Mouse (Mus musculus): ENCODE measurements at regions not wholly inside any gene's neighbourhood (a gene's known extent, or its start where the extent isn't known, plus 50 kb on each side); places are given as distances from the start of the nearest gene placed in this dataset.
A peak's percentile ranks its signal among the peaks of the same experiment; 100 is the strongest.

DNA sequence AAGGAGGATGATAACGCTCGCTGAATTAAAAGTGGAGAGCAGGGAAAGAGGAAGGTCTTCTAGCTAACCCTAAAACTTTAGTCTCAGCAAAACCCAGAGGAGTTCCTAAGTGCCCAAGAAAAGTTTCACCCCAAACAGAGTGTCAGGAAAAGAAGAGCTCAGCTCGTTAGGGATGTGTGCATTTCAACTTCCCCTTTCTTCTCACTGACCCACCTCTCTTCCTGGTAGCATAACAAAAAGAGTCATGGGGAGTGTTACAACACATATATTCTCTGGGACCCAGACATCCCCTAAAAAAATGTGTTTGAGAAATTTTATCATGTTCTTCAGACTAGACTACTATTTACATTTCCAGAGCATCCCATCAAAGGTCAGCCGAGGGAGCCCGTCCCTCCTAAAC, 432.6 kb downstream of the Mctp2 start:
- no peak for ATAC-seq
- no peaks in the 10 kb centered on the region for H3K9me3 ChIP-seq (replicated peaks; ENCODE audit: control insufficient read depth, low read length, poor library complexity, severe bottlenecking)
- H3K27ac ChIP-seq (ENCODE audit: low read length) = no peak overlapping the region
- H3K4me1 ChIP-seq (ENCODE audit: control insufficient read depth, insufficient read depth, low read length) = no peaks in the 10 kb centered on the region
- 91% methylated on average over 5 of the region's 5 CpGs for WGBS
- H3K27me3 ChIP-seq (ENCODE audit: control insufficient read depth, insufficient read depth, low read depth, low read length) = no peaks in the 10 kb centered on the region
- no peaks in the 10 kb centered on the region for H3K36me3 ChIP-seq (ENCODE audit: control insufficient read depth, insufficient read depth, low read length)
- H3K9ac ChIP-seq (ENCODE audit: low read depth, low read length) = no peak overlapping the region
- H3K4me2 ChIP-seq (ENCODE audit: low read length) = no peak overlapping the region
- H3K4me3 ChIP-seq (ENCODE audit: low read depth, low read length) = no peak overlapping the region

DNA sequence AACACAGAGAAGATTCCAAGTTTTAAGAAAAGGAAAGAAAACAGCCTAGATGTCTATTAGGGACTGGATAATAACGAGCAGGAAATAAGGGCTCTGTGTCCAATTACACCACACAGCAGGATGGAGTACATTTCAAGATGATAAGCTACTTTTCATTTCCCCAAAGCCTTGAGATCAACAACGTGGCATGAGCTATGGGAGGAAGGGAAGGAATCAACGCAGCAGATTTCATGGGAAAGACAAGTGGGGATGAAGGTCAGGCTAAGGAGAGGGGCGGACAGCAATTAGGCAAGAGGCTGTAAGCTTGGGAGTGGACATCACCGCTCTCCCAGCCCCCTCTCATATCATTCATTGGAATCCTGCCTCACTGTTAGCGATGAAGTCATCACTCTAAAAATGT, 433.5 kb downstream of the Mctp2 start:
- Histone ChIP-seq H3K36me3 (ENCODE audit: control insufficient read depth, insufficient read depth, low read length) (no peaks in the 10 kb centered on the region), H3K4me3 (ENCODE audit: low read depth, low read length) (no peak overlapping the region), H3K9ac (ENCODE audit: low read depth, low read length) (no peak overlapping the region), H3K27me3 (ENCODE audit: control insufficient read depth, insufficient read depth, low read depth, low read length) (peaks cover 3% of the 10 kb centered on the region; the same call in 1 of the 2 replicates), H3K27ac (ENCODE audit: low read length) (no peak overlapping the region), H3K9me3 (replicated peaks; ENCODE audit: control insufficient read depth, low read length, poor library complexity, severe bottlenecking) (no peaks in the 10 kb centered on the region), H3K4me1 (ENCODE audit: control insufficient read depth, insufficient read depth, low read length) (no peaks in the 10 kb centered on the region), H3K4me2 (ENCODE audit: low read length) (no peak overlapping the region)
- ATAC-seq = no peak
- 75% methylated on average over 6 of the region's 6 CpGs for WGBS

GRCm38 (mm10) chr7:71867090-71867489, 439.3 kb downstream of the Mctp2 start:
- Histone ChIP-seq H3K27me3 (ENCODE audit: control insufficient read depth, insufficient read depth, low read depth, low read length) (peaks cover 3% of the 10 kb centered on the region; the same call in 1 of the 2 replicates), H3K4me2 (ENCODE audit: low read length) (no peak overlapping the region), H3K9me3 (replicated peaks; ENCODE audit: control insufficient read depth, low read length, poor library complexity, severe bottlenecking) (no peaks in the 10 kb centered on the region), H3K36me3 (ENCODE audit: control insufficient read depth, insufficient read depth, low read length) (no peaks in the 10 kb centered on the region), H3K4me1 (ENCODE audit: control insufficient read depth, insufficient read depth, low read length) (peaks cover 5% of the 10 kb centered on the region; the same call in 1 of the 2 replicates), H3K27ac (ENCODE audit: low read length) (no peak overlapping the region), H3K4me3 (ENCODE audit: low read depth, low read length) (no peak overlapping the region), H3K9ac (ENCODE audit: low read depth, low read length) (no peak overlapping the region)
- peak; percentile 51; the same call in 1 of the 2 replicates for ATAC-seq
- 18% methylated on average over 3 of the region's 3 CpGs for WGBS

- Histone ChIP-seq H3K27ac (ENCODE audit: low read length) (no peak overlapping the region), H3K4me3 (ENCODE audit: low read depth, low read length) (no peak overlapping the region), H3K9ac (ENCODE audit: low read depth, low read length) (no peak overlapping the region), H3K9me3 (replicated peaks; ENCODE audit: control insufficient read depth, low read length, poor library complexity, severe bottlenecking) (no peaks in the 10 kb centered on the region), H3K36me3 (ENCODE audit: control insufficient read depth, insufficient read depth, low read length) (no peaks in the 10 kb centered on the region), H3K27me3 (ENCODE audit: control insufficient read depth, insufficient read depth, low read depth, low read length) (peaks cover 3% of the 10 kb centered on the region; the same call in 1 of the 2 replicates), H3K4me2 (ENCODE audit: low read length) (peak overlapping the region; percentile 25), H3K4me1 (ENCODE audit: control insufficient read depth, insufficient read depth, low read length) (peaks cover 5% of the 10 kb centered on the region; the same call in 1 of the 2 replicates)
- 0 out of 2 replicates have a peak, but pooled peaks have one; percentile 17 for ATAC-seq
- 5% methylated on average over 15 of the region's 15 CpGs for WGBS
Observed at GRCm38 (mm10) chr7:71865371-71866166, 440.8 kb downstream of the Mctp2 start.

GRCm38 (mm10) chr7:71852864-71853263, 453.5 kb downstream of the Mctp2 start:
- no peak for ATAC-seq
- H3K4me1 ChIP-seq (ENCODE audit: control insufficient read depth, insufficient read depth, low read length) = no peaks in the 10 kb centered on the region
- WGBS = 81% methylated on average over 3 of the region's 3 CpGs
- H3K36me3 ChIP-seq (ENCODE audit: control insufficient read depth, insufficient read depth, low read length) = no peaks in the 10 kb centered on the region
- no peak overlapping the region for H3K27ac ChIP-seq (ENCODE audit: low read length)
- no peaks in the 10 kb centered on the region for H3K9me3 ChIP-seq (replicated peaks; ENCODE audit: control insufficient read depth, low read length, poor library complexity, severe bottlenecking)
- H3K27me3 ChIP-seq (ENCODE audit: control insufficient read depth, insufficient read depth, low read depth, low read length) = no peaks in the 10 kb centered on the region
- no peak overlapping the region for H3K4me2 ChIP-seq (ENCODE audit: low read length)
- H3K9ac ChIP-seq (ENCODE audit: low read depth, low read length) = no peak overlapping the region
- no peak overlapping the region for H3K4me3 ChIP-seq (ENCODE audit: low read depth, low read length)

DNA sequence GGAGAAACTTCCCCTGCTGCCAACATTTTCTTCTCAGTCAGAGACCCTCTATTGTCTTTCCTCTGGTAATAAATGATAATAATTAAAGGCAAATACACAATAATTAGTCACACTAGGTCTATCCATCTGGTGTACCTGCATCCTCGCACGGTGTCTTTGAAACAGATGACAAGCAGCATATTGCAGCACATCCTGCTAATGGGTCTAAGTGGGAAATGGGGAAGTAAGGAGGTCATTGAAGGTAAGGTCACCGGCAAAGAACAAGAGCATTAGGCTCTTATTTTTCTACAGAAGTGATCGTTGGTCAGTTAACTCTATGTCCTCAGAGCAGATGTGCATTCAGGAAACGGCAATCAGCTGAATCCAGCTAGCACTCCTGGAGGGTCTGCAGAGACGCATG, 457.2 kb downstream of the Mctp2 start:
- no peaks in the 10 kb centered on the region for H3K9me3 ChIP-seq (replicated peaks; ENCODE audit: control insufficient read depth, low read length, poor library complexity, severe bottlenecking)
- H3K27ac ChIP-seq (ENCODE audit: low read length) = no peak overlapping the region
- H3K4me3 ChIP-seq (ENCODE audit: low read depth, low read length) = no peak overlapping the region
- no peak overlapping the region for H3K9ac ChIP-seq (ENCODE audit: low read depth, low read length)
- H3K36me3 ChIP-seq (ENCODE audit: control insufficient read depth, insufficient read depth, low read length) = no peaks in the 10 kb centered on the region
- no peaks in the 10 kb centered on the region for H3K27me3 ChIP-seq (ENCODE audit: control insufficient read depth, insufficient read depth, low read depth, low read length)
- H3K4me1 ChIP-seq (ENCODE audit: control insufficient read depth, insufficient read depth, low read length) = no peaks in the 10 kb centered on the region
- WGBS = 85% methylated on average over 6 of the region's 6 CpGs
- ATAC-seq = no peak
- no peak overlapping the region for H3K4me2 ChIP-seq (ENCODE audit: low read length)

DNA sequence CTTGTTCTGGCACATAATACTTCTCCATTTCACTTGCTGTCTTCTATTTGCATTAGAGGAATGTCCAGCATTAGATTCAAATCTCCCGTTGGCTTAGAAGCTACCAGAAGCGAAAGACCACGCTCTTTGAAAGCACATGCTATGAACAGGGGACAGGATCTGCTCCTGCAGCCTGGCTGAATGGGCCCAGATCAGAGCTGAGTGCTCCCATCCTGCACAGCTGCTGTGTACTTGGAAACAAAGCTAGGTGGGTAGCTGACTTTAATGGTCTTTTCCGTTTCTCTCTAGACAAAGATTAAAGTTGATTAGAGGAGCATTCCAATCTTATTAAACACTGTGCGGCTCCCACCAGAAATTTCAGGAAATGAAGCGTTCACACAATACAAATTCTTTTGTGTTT, 468.6 kb downstream of the Mctp2 start:
- Histone ChIP-seq H3K9ac (ENCODE audit: low read depth, low read length) (no peak overlapping the region), H3K4me2 (ENCODE audit: low read length) (no peak overlapping the region)
- 71% methylated on average over 6 of the region's 6 CpGs for WGBS

DNA sequence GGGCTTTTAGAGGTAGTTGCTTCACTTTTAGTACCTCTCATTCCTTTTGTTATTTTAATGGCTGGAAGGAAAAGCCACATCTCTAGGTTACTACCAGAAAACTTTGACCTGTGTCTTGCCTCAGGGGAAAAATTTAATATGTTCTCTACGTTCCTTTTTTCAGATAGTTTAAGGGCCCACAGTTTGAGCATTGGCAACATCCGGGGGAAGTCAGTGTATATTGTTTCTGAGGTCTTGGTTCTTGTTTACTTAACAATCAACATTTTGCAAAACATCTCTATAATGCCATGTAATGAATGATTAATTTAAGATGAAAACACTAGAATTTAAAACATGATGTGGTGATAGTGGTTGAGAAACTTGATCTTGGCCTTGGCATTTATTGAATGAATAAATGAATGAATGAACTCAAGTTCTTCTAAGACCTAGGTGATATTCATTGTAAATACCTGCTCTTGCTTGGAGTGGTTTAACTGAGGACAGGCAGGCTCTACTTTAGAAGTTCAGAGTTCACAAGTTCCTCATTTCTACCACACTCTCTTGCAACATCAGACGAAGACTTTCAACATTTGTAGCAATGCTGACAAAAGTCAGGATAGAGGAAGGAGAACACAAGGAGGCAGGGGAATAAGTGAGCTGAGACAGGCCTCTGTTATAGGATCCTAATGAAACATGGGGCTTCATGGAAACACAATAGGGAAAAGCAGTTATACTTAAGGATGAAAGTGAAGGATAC, 474.4 kb downstream of the Mctp2 start:
- no peak overlapping the region for H3K4me3 ChIP-seq (ENCODE audit: low read depth, low read length)
- 89% methylated on average over 3 of the region's 3 CpGs for WGBS
- H3K4me1 ChIP-seq (ENCODE audit: control insufficient read depth, insufficient read depth, low read length) = no peaks in the 10 kb centered on the region
- H3K27ac ChIP-seq (ENCODE audit: low read length) = no peak overlapping the region
- H3K9me3 ChIP-seq (replicated peaks; ENCODE audit: control insufficient read depth, low read length, poor library complexity, severe bottlenecking) = no peaks in the 10 kb centered on the region
- H3K9ac ChIP-seq (ENCODE audit: low read depth, low read length) = no peak overlapping the region
- no peak for ATAC-seq
- H3K27me3 ChIP-seq (ENCODE audit: control insufficient read depth, insufficient read depth, low read depth, low read length) = no peaks in the 10 kb centered on the region
- H3K4me2 ChIP-seq (ENCODE audit: low read length) = no peak overlapping the region
- H3K36me3 ChIP-seq (ENCODE audit: control insufficient read depth, insufficient read depth, low read length) = no peaks in the 10 kb centered on the region

More for the DNA sequence above, 468.6 kb downstream of the Mctp2 start:
- H3K27me3 ChIP-seq (ENCODE audit: control insufficient read depth, insufficient read depth, low read depth, low read length) = no peaks in the 10 kb centered on the region
- no peak for ATAC-seq
- H3K4me3 ChIP-seq (ENCODE audit: low read depth, low read length) = no peak overlapping the region
- H3K9me3 ChIP-seq (replicated peaks; ENCODE audit: control insufficient read depth, low read length, poor library complexity, severe bottlenecking) = no peaks in the 10 kb centered on the region
- no peak overlapping the region for H3K27ac ChIP-seq (ENCODE audit: low read length)
- no peaks in the 10 kb centered on the region for H3K4me1 ChIP-seq (ENCODE audit: control insufficient read depth, insufficient read depth, low read length)
- H3K36me3 ChIP-seq (ENCODE audit: control insufficient read depth, insufficient read depth, low read length) = no peaks in the 10 kb centered on the region

DNA sequence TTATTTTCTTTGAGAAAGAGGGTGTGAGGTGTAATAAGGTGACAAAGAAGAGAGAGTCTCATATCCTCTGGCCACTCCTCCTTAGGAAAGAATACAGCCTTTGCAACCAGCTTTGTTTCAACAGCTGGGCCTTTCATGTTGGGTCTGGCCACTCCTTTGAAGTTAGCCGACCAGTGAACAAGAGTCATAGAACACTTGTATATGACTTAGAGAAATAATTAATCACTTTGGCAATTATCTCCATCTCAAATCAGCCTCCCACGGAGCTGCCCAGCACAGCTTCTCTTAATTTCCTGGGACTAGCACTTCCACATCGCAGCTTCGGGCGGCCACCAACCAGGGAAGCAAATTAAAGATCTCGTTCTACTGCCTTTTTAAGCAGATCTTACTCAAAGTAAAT, 476.8 kb downstream of the Mctp2 start:
- no peak for ATAC-seq
- WGBS = 65% methylated on average over 6 of the region's 6 CpGs
- H3K27me3 ChIP-seq (ENCODE audit: control insufficient read depth, insufficient read depth, low read depth, low read length) = no peaks in the 10 kb centered on the region
- no peak overlapping the region for H3K4me2 ChIP-seq (ENCODE audit: low read length)
- no peaks in the 10 kb centered on the region for H3K4me1 ChIP-seq (ENCODE audit: control insufficient read depth, insufficient read depth, low read length)
- H3K9ac ChIP-seq (ENCODE audit: low read depth, low read length) = no peak overlapping the region
- H3K4me3 ChIP-seq (ENCODE audit: low read depth, low read length) = no peak overlapping the region
- H3K36me3 ChIP-seq (ENCODE audit: control insufficient read depth, insufficient read depth, low read length) = no peaks in the 10 kb centered on the region
- H3K9me3 ChIP-seq (replicated peaks; ENCODE audit: control insufficient read depth, low read length, poor library complexity, severe bottlenecking) = no peaks in the 10 kb centered on the region
- no peak overlapping the region for H3K27ac ChIP-seq (ENCODE audit: low read length)

Measured in midbrain, embryonic 16.5 days (tissue).